Mouse (Mus musculus): ENCODE results near the gene Nckap5l. TPM values are rescaled to one million over a fixed set of nuclear protein-coding genes. Genes with fewer than 3 reads are reported as not detected.

The Nckap5l gene
- polyA plus RNA-seq, 1 experiment from 2014 or later: 16.3 TPM

DNA sequence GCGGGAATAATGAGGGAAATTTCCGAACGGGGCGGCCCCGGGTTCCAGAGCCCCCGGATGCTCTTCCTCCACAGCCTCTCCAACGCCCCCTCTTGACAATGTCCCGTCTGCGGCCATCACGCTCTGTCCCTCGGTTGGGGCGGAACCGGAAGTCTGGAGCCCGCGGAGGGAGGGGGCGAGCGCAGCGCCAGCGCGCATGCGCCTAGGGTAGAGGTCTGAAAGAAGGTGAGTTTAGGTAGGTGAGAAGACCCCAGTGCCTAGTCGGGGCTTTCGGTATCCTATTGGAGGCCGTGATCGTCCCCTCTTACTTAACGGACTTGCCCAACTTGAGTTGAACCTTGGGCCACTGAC lies 17.0 kb upstream of the Nckap5l start, which contains the start of gene Bcdin3d:
Gene Bcdin3d (minus strand): TSS at position 155 of the 351 bp plus-strand sequence.
- H3K36me3 ChIP-seq (ENCODE audit: inconsistent target): no peaks in the 10 kb centered on the region
- peak within 1 kb of the TSS; percentile 45 for H3K27ac ChIP-seq
- WGBS (ENCODE audit: missing documents): under 1% methylated on average over 26 of the region's 26 CpGs
- peak within 1 kb of the TSS; percentile 71 for H3K4me3 ChIP-seq (ENCODE audit: inconsistent target)
- H3K79me2 ChIP-seq (ENCODE audit: inconsistent target): no peaks in the 10 kb centered on the region

- peak overlapping the region; percentile 71 for H3K4me3 ChIP-seq (ENCODE audit: inconsistent target)
- no peaks in the 10 kb centered on the region for H3K36me3 ChIP-seq (ENCODE audit: inconsistent target)
- no peaks in the 10 kb centered on the region for H3K79me2 ChIP-seq (ENCODE audit: inconsistent target)
- WGBS (ENCODE audit: missing documents): 1% methylated on average over 38 of the region's 38 CpGs
- peak overlapping the region; percentile 45 for H3K27ac ChIP-seq
These were observed 16.4 kb upstream of the Nckap5l start for GRCm38 (mm10) chr15:99473801-99474575.

GRCm38 (mm10) chr15:99472972-99473371 lies 15.4 kb upstream of the Nckap5l start:
- WGBS (ENCODE audit: missing documents): 75% methylated on average over 7 of the region's 7 CpGs
- H3K79me2 ChIP-seq (ENCODE audit: inconsistent target): no peaks in the 10 kb centered on the region
- no peak overlapping the region for H3K4me3 ChIP-seq (ENCODE audit: inconsistent target)
- no peak overlapping the region for H3K27ac ChIP-seq
- no peaks in the 10 kb centered on the region for H3K36me3 ChIP-seq (ENCODE audit: inconsistent target)

GRCm38 (mm10) chr15:99471677-99472063 lies 14.1 kb upstream of the Nckap5l start:
- WGBS (ENCODE audit: missing documents): 81% methylated on average over 14 of the region's 14 CpGs
- Histone ChIP-seq H3K27ac (no peak overlapping the region), H3K36me3 (ENCODE audit: inconsistent target) (no peaks in the 10 kb centered on the region), H3K79me2 (ENCODE audit: inconsistent target) (no peaks in the 10 kb centered on the region), H3K4me3 (ENCODE audit: inconsistent target) (no peak overlapping the region)

- no peaks in the 10 kb centered on the region for H3K36me3 ChIP-seq (ENCODE audit: inconsistent target)
- H3K27ac ChIP-seq: no peak overlapping the region
- WGBS (ENCODE audit: missing documents): 61% methylated on average over 17 of the region's 17 CpGs
- no peak overlapping the region for H3K4me3 ChIP-seq (ENCODE audit: inconsistent target)
- H3K79me2 ChIP-seq (ENCODE audit: inconsistent target): no peaks in the 10 kb centered on the region
These were observed 13.6 kb upstream of the Nckap5l start for GRCm38 (mm10) chr15:99470971-99471676.

- Histone ChIP-seq H3K4me3 (ENCODE audit: inconsistent target) (no peak overlapping the region), H3K36me3 (ENCODE audit: inconsistent target) (no peaks in the 10 kb centered on the region), H3K27ac (no peak overlapping the region), H3K79me2 (ENCODE audit: inconsistent target) (no peaks in the 10 kb centered on the region)
- 92% methylated on average over 25 of the region's 31 CpGs for WGBS (ENCODE audit: missing documents)
These were observed 12.7 kb upstream of the Nckap5l start for GRCm38 (mm10) chr15:99470224-99470761.

- 95% methylated on average over 4 of the region's 4 CpGs for WGBS (ENCODE audit: missing documents)
- no peak overlapping the region for H3K4me3 ChIP-seq (ENCODE audit: inconsistent target)
- H3K79me2 ChIP-seq (ENCODE audit: inconsistent target): no peaks in the 10 kb centered on the region
- no peaks in the 10 kb centered on the region for H3K36me3 ChIP-seq (ENCODE audit: inconsistent target)
- H3K27ac ChIP-seq: no peak overlapping the region
These were observed 12.2 kb upstream of the Nckap5l start for GRCm38 (mm10) chr15:99469736-99470135.

GRCm38 (mm10) chr15:99469067-99469466 lies 11.5 kb upstream of the Nckap5l start:
- Histone ChIP-seq H3K4me3 (ENCODE audit: inconsistent target) (no peak overlapping the region), H3K79me2 (ENCODE audit: inconsistent target) (no peaks in the 10 kb centered on the region), H3K27ac (no peak overlapping the region), H3K36me3 (ENCODE audit: inconsistent target) (no peaks in the 10 kb centered on the region)
- WGBS (ENCODE audit: missing documents): 39% methylated on average over 3 of the region's 3 CpGs

- Histone ChIP-seq H3K36me3 (ENCODE audit: inconsistent target) (no peaks in the 10 kb centered on the region), H3K4me3 (ENCODE audit: inconsistent target) (no peak overlapping the region), H3K79me2 (ENCODE audit: inconsistent target) (no peaks in the 10 kb centered on the region), H3K27ac (no peak overlapping the region)
- 83% methylated on average over 13 of the region's 13 CpGs for WGBS (ENCODE audit: missing documents)
These were observed 5.6 kb upstream of the Nckap5l start for GRCm38 (mm10) chr15:99463194-99463593.

DNA sequence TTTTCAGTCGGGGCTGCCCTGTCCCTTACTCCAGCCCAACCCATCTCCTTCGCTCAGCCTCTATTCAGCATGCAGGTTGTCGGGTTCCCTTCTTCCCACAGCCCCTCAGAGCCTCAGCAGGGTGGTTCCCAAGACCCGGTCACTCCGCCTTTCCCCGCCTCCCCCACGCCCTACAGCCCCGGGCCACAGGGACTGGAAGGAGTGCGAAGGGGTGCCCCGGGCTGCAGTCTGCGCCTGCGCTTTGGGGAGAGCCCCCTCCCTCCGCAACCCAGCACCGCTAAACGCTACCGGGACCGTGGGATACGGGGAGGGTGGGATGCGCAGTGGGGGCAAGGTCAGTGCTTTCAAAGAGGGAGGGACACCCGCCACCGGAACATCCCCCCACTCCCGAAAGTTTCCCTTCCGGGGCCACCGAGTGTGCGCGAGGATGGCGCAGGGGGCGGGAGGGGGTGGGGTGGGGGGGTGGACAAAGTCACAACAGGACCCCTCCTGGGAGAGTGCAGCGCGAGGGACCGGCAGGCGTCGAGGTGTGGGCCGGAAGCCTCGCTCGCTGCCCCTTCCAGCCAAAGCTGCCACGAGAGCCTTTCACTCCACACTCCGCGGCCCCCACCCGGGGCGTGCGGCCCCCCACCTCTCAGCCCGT lies 464 bp downstream of the Nckap5l start:
- H3K36me3 ChIP-seq (ENCODE audit: inconsistent target): no peaks in the 10 kb centered on the region
- WGBS (ENCODE audit: missing documents): under 1% methylated on average over 38 of the region's 43 CpGs
- peak overlapping the region; percentile 45 for H3K4me3 ChIP-seq (ENCODE audit: inconsistent target)
- H3K79me2 ChIP-seq (ENCODE audit: inconsistent target): peaks cover 36% of the 10 kb centered on the region; the same call in 1 of the 2 replicates
- H3K27ac ChIP-seq: peak overlapping the region; percentile 57

GRCm38 (mm10) chr15:99456338-99456962 lies 1.1 kb downstream of the Nckap5l start:
- Histone ChIP-seq H3K79me2 (ENCODE audit: inconsistent target) (peaks cover 36% of the 10 kb centered on the region; the same call in 1 of the 2 replicates), H3K36me3 (ENCODE audit: inconsistent target) (no peaks in the 10 kb centered on the region), H3K27ac (peak overlapping the region; percentile 57), H3K4me3 (ENCODE audit: inconsistent target) (peak overlapping the region; percentile 45)
- 14% methylated on average over 7 of the region's 7 CpGs for WGBS (ENCODE audit: missing documents)

- Histone ChIP-seq H3K4me3 (ENCODE audit: inconsistent target) (no peak overlapping the region), H3K36me3 (ENCODE audit: inconsistent target) (no peaks in the 10 kb centered on the region), H3K79me2 (ENCODE audit: inconsistent target) (peaks cover 36% of the 10 kb centered on the region; the same call in 1 of the 2 replicates), H3K27ac (no peak overlapping the region)
- WGBS (ENCODE audit: missing documents): 100% methylated on average over 3 of the region's 3 CpGs
These were observed 2.1 kb downstream of the Nckap5l start for GRCm38 (mm10) chr15:99455415-99455814.

GRCm38 (mm10) chr15:99454585-99455279 lies 2.8 kb downstream of the Nckap5l start:
- WGBS (ENCODE audit: missing documents): 98% methylated on average over 5 of the region's 7 CpGs
- H3K79me2 ChIP-seq (ENCODE audit: inconsistent target): peaks cover 36% of the 10 kb centered on the region; the same call in 1 of the 2 replicates
- no peaks in the 10 kb centered on the region for H3K36me3 ChIP-seq (ENCODE audit: inconsistent target)
- no peak overlapping the region for H3K4me3 ChIP-seq (ENCODE audit: inconsistent target)
- H3K27ac ChIP-seq: no peak overlapping the region
